Mouse (Mus musculus): ENCODE measurements around the gene Gart. TPM values are rescaled to one million over a fixed set of nuclear protein-coding genes. Genes with fewer than 3 reads are reported as not detected.

The Gart gene
- polyA plus RNA-seq, 1 experiment from 2014 or later, result 129 TPM

GRCm38 (mm10) chr16:91623074-91623473, 23.7 kb downstream of the Gart start:
- no peak overlapping the region for H3K4me2 ChIP-seq

GRCm38 (mm10) chr16:91620991-91621390, 25.8 kb downstream of the Gart start:
- peaks cover 63% of the 10 kb centered on the region for H3K36me3 ChIP-seq (ENCODE audit: insufficient read depth)
- no peak for ATAC-seq (ENCODE audit: insufficient read depth)

More at GRCm38 (mm10) chr16:91623074-91623473, 23.7 kb downstream of the Gart start:
- ATAC-seq (ENCODE audit: insufficient read depth), result no peak
- WGBS, result 95% methylated on average over 9 of the region's 9 CpGs
- TF ChIP-seq CTCF (IDR thresholded peaks at IDR 0.05; ENCODE audit: low read depth), result no peak
- DNase-seq, result no peak
- peaks cover 80% of the 10 kb centered on the region for H3K36me3 ChIP-seq (ENCODE audit: insufficient read depth)
- H3K27ac ChIP-seq (ENCODE audit: low read depth), result no peak overlapping the region
- no peak overlapping the region for H3K4me3 ChIP-seq (ENCODE audit: low read depth, low read length)
- H3K9me3 ChIP-seq (ENCODE audit: low read depth, low read length), result no peaks in the 10 kb centered on the region
- no peaks in the 10 kb centered on the region for H3K4me1 ChIP-seq (ENCODE audit: insufficient read depth)
- H3K27me3 ChIP-seq (ENCODE audit: insufficient read depth, low read length), result no peaks in the 10 kb centered on the region
- no peak overlapping the region for H3K9ac ChIP-seq

GRCm38 (mm10) chr16:91620185-91620584, 26.6 kb downstream of the Gart start:
- Histone ChIP-seq H3K27ac (ENCODE audit: low read depth) (no peak overlapping the region), H3K9ac (no peak overlapping the region), H3K4me1 (ENCODE audit: insufficient read depth) (no peaks in the 10 kb centered on the region), H3K27me3 (ENCODE audit: insufficient read depth, low read length) (no peaks in the 10 kb centered on the region), H3K36me3 (ENCODE audit: insufficient read depth) (peaks cover 55% of the 10 kb centered on the region), H3K9me3 (ENCODE audit: low read depth, low read length) (no peaks in the 10 kb centered on the region), H3K4me3 (ENCODE audit: low read depth, low read length) (no peak overlapping the region), H3K4me2 (no peak overlapping the region)
- TF ChIP-seq CTCF (IDR thresholded peaks at IDR 0.05; ENCODE audit: low read depth), result no peak
- ATAC-seq (ENCODE audit: insufficient read depth) (no peak), DNase-seq (no peak)
- 80% methylated on average over 5 of the region's 5 CpGs for WGBS

More at GRCm38 (mm10) chr16:91620991-91621390, 25.8 kb downstream of the Gart start:
- Histone ChIP-seq H3K4me1 (ENCODE audit: insufficient read depth) (no peaks in the 10 kb centered on the region), H3K9ac (no peak overlapping the region), H3K9me3 (ENCODE audit: low read depth, low read length) (no peaks in the 10 kb centered on the region), H3K27ac (ENCODE audit: low read depth) (no peak overlapping the region), H3K4me3 (ENCODE audit: low read depth, low read length) (no peak overlapping the region), H3K4me2 (no peak overlapping the region), H3K27me3 (ENCODE audit: insufficient read depth, low read length) (no peaks in the 10 kb centered on the region)
- TF ChIP-seq CTCF (IDR thresholded peaks at IDR 0.05; ENCODE audit: low read depth), result no peak
- 88% methylated on average over 11 of the region's 11 CpGs for WGBS
- no peak for DNase-seq

- Histone ChIP-seq H3K4me1 (ENCODE audit: insufficient read depth) (no peaks in the 10 kb centered on the region), H3K4me3 (ENCODE audit: low read depth, low read length) (peak within 1 kb of the TSS; percentile 66)
Measured at GRCm38 (mm10) chr16:91618511-91619501, 27.9 kb downstream of the Gart start, which contains the start of gene Dnajc28. Gene Dnajc28, minus strand, starts transcription at chr16:91619026.

GRCm38 (mm10) chr16:91614552-91614951, 32.2 kb downstream of the Gart start:
- H3K4me1 ChIP-seq (ENCODE audit: insufficient read depth), result no peaks in the 10 kb centered on the region
- H3K9ac ChIP-seq, result no peak overlapping the region
- no peak for TF ChIP-seq CTCF (IDR thresholded peaks at IDR 0.05; ENCODE audit: low read depth)
- H3K27ac ChIP-seq (ENCODE audit: low read depth), result no peak overlapping the region
- H3K4me2 ChIP-seq, result no peak overlapping the region
- no peaks in the 10 kb centered on the region for H3K27me3 ChIP-seq (ENCODE audit: insufficient read depth, low read length)
- H3K9me3 ChIP-seq (ENCODE audit: low read depth, low read length), result no peaks in the 10 kb centered on the region
- WGBS, result 76% methylated on average over 6 of the region's 6 CpGs
- no peaks in the 10 kb centered on the region for H3K36me3 ChIP-seq (ENCODE audit: insufficient read depth)
- H3K4me3 ChIP-seq (ENCODE audit: low read depth, low read length), result no peak overlapping the region
- ATAC-seq (ENCODE audit: insufficient read depth) (no peak), DNase-seq (no peak)

More at GRCm38 (mm10) chr16:91618511-91619501, 27.9 kb downstream of the Gart start, which contains the start of gene Dnajc28:
- Histone ChIP-seq H3K27me3 (ENCODE audit: insufficient read depth, low read length) (no peaks in the 10 kb centered on the region), H3K27ac (ENCODE audit: low read depth) (no peak within 1 kb of the TSS), H3K9me3 (ENCODE audit: low read depth, low read length) (no peaks in the 10 kb centered on the region), H3K36me3 (ENCODE audit: insufficient read depth) (peaks cover 42% of the 10 kb centered on the region), H3K9ac (peak within 1 kb of the TSS; percentile 65), H3K4me2 (peak within 1 kb of the TSS; percentile 80)
- WGBS, result 10% methylated on average over 39 of the region's 39 CpGs
- peak; percentile 84 for DNase-seq
- peak; percentile 94 for ATAC-seq (ENCODE audit: insufficient read depth)
- no peak for TF ChIP-seq CTCF (IDR thresholded peaks at IDR 0.05; ENCODE audit: low read depth)

GRCm38 (mm10) chr16:91612525-91612924, 34.2 kb downstream of the Gart start:
- TF ChIP-seq CTCF (IDR thresholded peaks at IDR 0.05; ENCODE audit: low read depth), result no peak
- no peaks in the 10 kb centered on the region for H3K4me1 ChIP-seq (ENCODE audit: insufficient read depth)
- no peak overlapping the region for H3K27ac ChIP-seq (ENCODE audit: low read depth)
- ATAC-seq (ENCODE audit: insufficient read depth) (no peak), DNase-seq (no peak)
- no peak overlapping the region for H3K4me2 ChIP-seq
- H3K36me3 ChIP-seq (ENCODE audit: insufficient read depth), result no peaks in the 10 kb centered on the region
- H3K9ac ChIP-seq, result no peak overlapping the region
- H3K27me3 ChIP-seq (ENCODE audit: insufficient read depth, low read length), result no peaks in the 10 kb centered on the region
- no peaks in the 10 kb centered on the region for H3K9me3 ChIP-seq (ENCODE audit: low read depth, low read length)
- H3K4me3 ChIP-seq (ENCODE audit: low read depth, low read length), result no peak overlapping the region
- 60% methylated on average over 5 of the region's 5 CpGs for WGBS

GRCm38 (mm10) chr16:91611248-91611647, 35.5 kb downstream of the Gart start:
- peak; percentile 31 for DNase-seq
- 69% methylated on average over 11 of the region's 11 CpGs for WGBS

More at GRCm38 (mm10) chr16:91611248-91611647, 35.5 kb downstream of the Gart start:
- no peak for ATAC-seq (ENCODE audit: insufficient read depth)
- TF ChIP-seq CTCF (IDR thresholded peaks at IDR 0.05; ENCODE audit: low read depth), result no peak
- Histone ChIP-seq H3K4me2 (no peak overlapping the region), H3K4me1 (ENCODE audit: insufficient read depth) (no peaks in the 10 kb centered on the region), H3K9me3 (ENCODE audit: low read depth, low read length) (no peaks in the 10 kb centered on the region), H3K36me3 (ENCODE audit: insufficient read depth) (no peaks in the 10 kb centered on the region), H3K27ac (ENCODE audit: low read depth) (no peak overlapping the region), H3K4me3 (ENCODE audit: low read depth, low read length) (no peak overlapping the region), H3K9ac (no peak overlapping the region), H3K27me3 (ENCODE audit: insufficient read depth, low read length) (no peaks in the 10 kb centered on the region)

Measured in lung, embryonic 14.5 days (tissue).